Mouse (Mus musculus): ENCODE results near the gene Tnf. TPM values are rescaled to one million over a fixed set of nuclear protein-coding genes. Genes with fewer than 3 reads are reported as not detected.
A peak's percentile ranks its signal among the peaks of the same experiment; 100 is the strongest.

Gene Tnf
- total RNA-seq, 2 experiments from 2014 or later = 1.1 to 1.7 TPM

DNA sequence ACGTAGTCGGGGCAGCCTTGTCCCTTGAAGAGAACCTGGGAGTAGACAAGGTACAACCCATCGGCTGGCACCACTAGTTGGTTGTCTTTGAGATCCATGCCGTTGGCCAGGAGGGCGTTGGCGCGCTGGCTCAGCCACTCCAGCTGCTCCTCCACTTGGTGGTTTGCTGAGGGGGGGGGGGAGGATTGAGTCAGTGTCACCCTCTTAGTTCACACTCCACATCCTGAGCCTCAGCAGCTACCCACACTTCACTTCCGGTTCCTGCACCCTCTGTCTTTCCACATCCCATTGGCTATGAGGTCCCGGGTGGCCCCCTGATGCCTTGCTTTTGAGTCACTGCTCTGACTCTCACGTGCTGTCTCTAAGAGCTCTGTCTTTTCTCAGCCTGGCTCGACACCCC lies 1.4 kb downstream of the Tnf start:
- DNase-seq (ENCODE audit: low spot score in 2 of 2) = no peak

DNA sequence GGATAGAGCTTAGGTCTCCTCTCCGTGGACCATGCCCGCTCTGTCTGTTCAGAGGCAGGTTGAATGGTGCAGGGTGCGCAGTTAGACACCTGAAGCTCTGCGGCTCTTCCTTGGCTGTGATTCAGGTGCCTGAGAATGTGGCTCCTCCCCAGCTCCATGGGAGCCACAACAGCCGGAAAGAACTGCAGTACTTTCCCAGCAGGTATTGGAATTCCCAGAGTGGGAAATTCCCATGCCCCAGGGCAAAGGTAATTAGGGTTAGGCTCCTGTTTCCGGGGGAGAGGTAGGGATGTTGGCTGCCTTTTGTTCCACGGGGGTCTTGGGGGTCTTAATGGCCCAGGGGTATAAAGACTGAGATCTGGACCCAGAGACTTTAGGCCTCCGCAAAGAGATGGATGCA lies 2.9 kb downstream of the Tnf start:
- DNase-seq (ENCODE audit: low spot score in 2 of 2) = no peak

DNA sequence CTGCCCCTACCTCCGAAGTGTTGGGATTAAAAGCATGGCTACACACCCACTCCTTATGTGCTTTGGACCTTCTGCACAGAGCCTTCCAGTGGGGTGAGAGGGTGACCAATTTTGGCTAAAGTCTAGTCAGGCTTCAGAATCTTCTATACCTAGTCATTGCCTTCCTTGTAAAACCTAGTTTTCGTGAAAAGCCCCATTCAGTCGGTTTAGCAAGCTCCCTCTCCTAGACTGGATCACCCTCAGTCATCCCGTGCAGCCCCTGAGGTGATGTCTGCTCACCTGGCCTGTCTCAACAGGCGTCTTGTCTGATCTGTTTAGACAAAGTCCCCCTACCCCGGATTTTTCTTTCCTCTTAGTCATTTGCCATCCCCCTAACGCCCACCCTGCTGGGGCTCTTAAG lies 3.8 kb downstream of the Tnf start:
- no peak for DNase-seq (ENCODE audit: low spot score in 2 of 2)

- DNase-seq (ENCODE audit: low spot score in 2 of 2) = no peak
These were observed 4.7 kb downstream of the Tnf start for GRCm38 (mm10) chr17:35197126-35197525.

GRCm38 (mm10) chr17:35196321-35196641 lies 5.5 kb downstream of the Tnf start:
- no peak for DNase-seq (ENCODE audit: low spot score in 2 of 2)

- DNase-seq (ENCODE audit: low spot score in 2 of 2) = peak; percentile 78 to 87
These were observed 6.0 kb downstream of the Tnf start for GRCm38 (mm10) chr17:35195631-35196320.

GRCm38 (mm10) chr17:35194844-35195630 lies 6.8 kb downstream of the Tnf start:
- DNase-seq (ENCODE audit: low spot score in 2 of 2) = no peak

GRCm38 (mm10) chr17:35193881-35194843 lies 7.6 kb downstream of the Tnf start, which contains the start of gene Ltb:
Gene Ltb, plus strand, starts transcription at chr17:35194439.
- no peak for DNase-seq (ENCODE audit: low spot score in 2 of 2)

- no peak for DNase-seq (ENCODE audit: low spot score in 2 of 2)
These were observed 8.9 kb downstream of the Tnf start for GRCm38 (mm10) chr17:35192924-35193323.

DNA sequence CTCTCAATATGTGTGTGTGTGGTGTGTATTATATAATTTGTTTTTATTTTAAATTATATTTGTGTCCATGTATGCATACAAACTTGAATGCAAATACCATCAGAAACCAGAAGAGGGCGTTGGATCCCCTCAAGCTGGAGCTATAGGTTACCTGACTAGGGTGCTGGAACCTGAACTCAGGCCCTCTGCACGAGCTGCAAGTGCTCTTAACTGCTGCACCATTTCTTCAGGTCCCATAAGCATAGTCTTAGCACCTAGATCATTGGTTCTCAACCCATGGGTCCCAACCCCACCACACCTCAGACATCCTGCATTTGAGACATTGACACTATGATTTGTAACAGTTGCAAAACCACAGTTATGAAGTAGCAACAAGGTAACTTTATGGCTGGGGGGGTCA lies 10.1 kb downstream of the Tnf start:
- no peak for DNase-seq (ENCODE audit: low spot score in 2 of 2)

GRCm38 (mm10) chr17:35190096-35190495 lies 11.7 kb downstream of the Tnf start:
- DNase-seq (ENCODE audit: low spot score in 2 of 2) = no peak

DNA sequence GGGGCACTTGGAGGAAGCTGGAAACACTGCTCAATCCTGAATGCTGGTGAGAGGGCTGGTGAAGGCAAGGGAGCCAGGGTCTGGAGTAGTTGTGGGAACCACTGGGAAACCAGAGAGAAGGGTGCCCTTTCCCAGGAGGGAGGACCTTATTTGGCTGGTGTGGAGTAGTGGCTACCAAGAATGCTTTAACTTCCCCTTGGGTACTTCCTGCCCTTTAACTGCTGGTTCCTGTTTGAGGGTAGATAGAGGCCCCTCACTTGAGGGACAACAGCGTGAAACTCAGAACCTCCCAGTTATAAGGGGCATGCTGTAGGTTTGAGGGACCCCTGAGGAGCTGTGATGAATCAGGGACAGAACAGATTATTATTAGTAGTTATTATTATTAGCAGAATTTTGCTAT lies 12.6 kb downstream of the Tnf start:
- DNase-seq (ENCODE audit: low spot score in 2 of 2) = no peak

DNA sequence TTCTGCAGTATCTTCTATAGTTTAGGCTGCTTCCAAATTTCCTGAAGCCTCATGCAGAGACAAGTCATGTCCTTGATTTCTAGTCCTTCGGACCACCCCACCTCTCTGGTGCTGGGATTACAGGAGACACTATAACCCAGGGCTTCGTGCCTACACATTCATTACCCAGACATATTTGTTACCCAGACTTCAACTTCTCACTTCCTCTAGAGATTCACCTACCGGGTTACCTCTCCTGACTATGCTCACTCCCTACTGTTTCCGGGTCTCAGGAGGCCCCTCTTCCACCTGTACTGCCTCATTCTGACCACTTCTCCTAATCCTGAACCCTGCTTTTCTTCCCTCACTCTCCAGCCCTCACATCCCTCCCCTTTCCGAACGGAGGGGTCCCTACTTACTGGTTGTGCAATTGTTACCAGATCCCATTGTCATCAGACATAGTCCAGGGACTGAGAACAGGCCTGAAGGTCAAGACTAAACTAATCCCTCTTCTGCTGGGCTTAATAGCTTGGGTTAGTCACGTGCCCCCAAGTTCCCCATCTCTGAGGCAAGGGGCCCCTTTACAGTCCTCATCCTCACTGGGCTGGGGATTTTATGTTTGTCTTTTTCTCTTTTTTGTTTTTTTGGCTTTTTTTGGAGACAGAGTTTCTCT lies 13.7 kb downstream of the Tnf start, which contains the start of gene Lst1:
Gene Lst1 (minus strand): TSS at position 481 of the 652 bp plus-strand sequence.
- no peak for DNase-seq (ENCODE audit: low spot score in 2 of 2)

DNA sequence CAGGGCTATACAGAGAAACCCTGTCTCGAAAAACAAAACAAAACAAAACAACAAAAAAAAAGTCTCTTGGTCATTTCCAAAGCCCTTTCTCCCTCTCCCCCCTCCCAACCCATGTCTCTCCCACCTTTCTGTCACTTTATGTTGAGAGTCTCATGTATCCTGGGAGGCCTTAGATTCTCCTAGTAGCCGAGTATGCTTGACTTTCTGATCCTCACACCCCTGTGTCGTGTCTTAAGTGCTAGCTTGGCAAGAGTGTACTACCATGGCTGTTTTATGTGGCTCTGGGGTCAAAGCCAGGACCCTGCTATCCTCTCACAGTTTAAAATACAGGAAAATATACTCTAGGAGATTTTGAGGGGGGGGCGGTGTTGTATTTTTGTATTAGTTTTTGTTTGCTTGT lies 14.5 kb downstream of the Tnf start:
- DNase-seq (ENCODE audit: low spot score in 2 of 2) = no peak

GRCm38 (mm10) chr17:35186681-35187080 lies 15.1 kb downstream of the Tnf start:
- no peak for DNase-seq (ENCODE audit: low spot score in 2 of 2)

- peak in 1 of 2 experiments; percentile 77 for DNase-seq (ENCODE audit: low spot score in 2 of 2)
These were observed 15.9 kb downstream of the Tnf start for GRCm38 (mm10) chr17:35185639-35186611.

- DNase-seq (ENCODE audit: low spot score in 2 of 2) = no peak
These were observed 21.7 kb downstream of the Tnf start for GRCm38 (mm10) chr17:35180093-35180492.

DNA sequence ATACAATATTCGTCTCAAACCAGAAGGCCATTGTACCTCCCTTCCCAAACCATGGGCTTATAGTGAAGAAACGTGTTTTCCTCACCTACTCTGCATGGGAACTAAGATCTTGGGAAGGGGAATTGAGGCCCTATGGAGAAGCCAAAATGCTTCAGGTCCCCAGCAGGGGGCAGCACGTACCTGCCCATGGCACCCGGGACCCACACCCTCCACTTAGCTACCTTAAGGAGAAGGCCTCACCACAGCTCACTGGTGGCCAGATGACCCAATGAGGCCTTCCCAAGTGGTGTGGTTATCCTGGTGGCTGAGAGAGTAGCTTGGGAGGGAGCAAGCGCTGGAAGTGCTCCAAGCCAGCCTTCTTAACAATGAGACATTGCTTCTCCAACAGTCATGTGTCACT lies 23.3 kb downstream of the Tnf start:
- peak in 1 of 2 experiments; percentile 74 for DNase-seq (ENCODE audit: low spot score in 2 of 2)

- DNase-seq (ENCODE audit: low spot score in 2 of 2) = no peak
These were observed 25.8 kb downstream of the Tnf start, which contains the start of gene Aif1 for GRCm38 (mm10) chr17:35175968-35176367. Gene Aif1, minus strand, starts transcription at chr17:35176068.

GRCm38 (mm10) chr17:35175382-35175781 lies 26.4 kb downstream of the Tnf start:
- no peak for DNase-seq (ENCODE audit: low spot score in 2 of 2)

All from gastrocnemius, postnatal 4 days (tissue).